Mouse (Mus musculus): Measurements from ENCODE around the gene Edem2.

DNA sequence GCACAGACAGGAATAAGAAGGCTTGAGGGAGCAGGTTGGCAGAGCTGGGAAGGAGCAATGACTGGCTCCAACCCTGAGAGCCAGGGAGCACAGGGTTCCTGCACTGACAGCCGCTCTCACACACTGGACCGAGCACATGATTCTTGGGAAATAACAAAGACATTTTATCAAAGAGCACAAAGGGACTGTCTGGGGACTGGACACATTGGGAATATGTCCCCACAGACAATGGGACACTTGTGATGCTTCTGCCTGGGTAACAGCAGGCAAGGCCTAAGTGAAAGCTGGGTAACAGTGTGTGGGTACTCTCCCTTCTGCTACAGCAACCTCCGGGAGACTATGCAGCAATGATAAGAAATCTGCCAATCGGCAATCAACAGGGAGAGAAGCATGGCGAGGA, 66.9 kb downstream of the Edem2 start:
- TF ChIP-seq MAX (IDR thresholded peaks at IDR 0.05) (no peak), CTCF (IDR thresholded peaks at IDR 0.05; ENCODE audit: control insufficient read depth, insufficient read depth, insufficient read length) (no peak), MYOG (IDR thresholded peaks at IDR 0.05; ENCODE audit: control insufficient read depth, extremely low read depth, insufficient read length) (no peak), USF1 (IDR thresholded peaks at IDR 0.05; ENCODE audit: low read depth) (no peak), MYOD1 (IDR thresholded peaks at IDR 0.05; ENCODE audit: control insufficient read depth, insufficient read length, low read depth) (no peak), FOSL1 (IDR thresholded peaks at IDR 0.05; ENCODE audit: insufficient read depth, low read length, poor library complexity, severe bottlenecking) (no peak)

Measured in C2C12 (cell line).